Mouse (Mus musculus) CH12.LX (cell line): ENCODE results near the gene Bco1.

Experiments used
- BHLHE40 ChIP-seq: IDR thresholded peaks from 2 replicates; pipeline ENCODE4 v1.6.1; 2011; ENCODE audit warnings: mild to moderate bottlenecking, low read depth, low read length, improper control_type of control experiment
- CHD2 ChIP-seq: IDR thresholded peaks from 2 replicates; pipeline ENCODE4 v1.6.1; 2011; ENCODE audit warnings: low read length, improper control_type of control experiment
- CTCF ChIP-seq, 2 experiments: IDR thresholded peaks in 1 of 2; conservative IDR thresholded peaks in 1 of 2; 2 replicates each; pipeline ENCODE4 v1.5.1; 2011 to 2012; ENCODE audit warnings: low read depth in 2 of 2, low read length in 2 of 2, improper control_type of control experiment in 1 of 2, inconsistent platforms in 1 of 2, mild to moderate bottlenecking in 1 of 2, moderate library complexity in 1 of 2
- MAX ChIP-seq: IDR thresholded peaks from 2 replicates; pipeline ENCODE4 v1.6.1; 2011; ENCODE audit warnings: low read length, improper control_type of control experiment
- MAZ ChIP-seq: IDR thresholded peaks from 2 replicates; pipeline ENCODE4 v1.6.1; 2012; ENCODE audit warnings: low read depth, mild to moderate bottlenecking, inconsistent platforms, low read length, improper control_type of control experiment, moderate library complexity
- POLR2A ChIP-seq: IDR thresholded peaks from 2 replicates; pipeline ENCODE4 v1.6.1; 2011; ENCODE audit warnings: low read depth, mild to moderate bottlenecking, improper control_type of control experiment, low read length
- POLR2AphosphoS2 ChIP-seq: IDR thresholded peaks from 2 replicates; pipeline ENCODE4 v1.6.1; 2011; ENCODE audit warnings: low read depth, low read length, improper control_type of control experiment
- RAD21 ChIP-seq: IDR thresholded peaks from 2 replicates; pipeline ENCODE4 v1.6.1; 2011; ENCODE audit warnings: low read depth, mild to moderate bottlenecking, low read length, improper control_type of control experiment, moderate library complexity
- RCOR1 ChIP-seq: conservative IDR thresholded peaks from 2 replicates; pipeline ENCODE4 v1.6.1; 2012; ENCODE audit warnings: low read depth, mild to moderate bottlenecking, inconsistent platforms, low read length, improper control_type of control experiment

GRCm38 (mm10) chr8:117089802-117090201 lies 5.9 kb upstream of the Bco1 start:
- TF ChIP-seq RAD21 (no peak), POLR2A (no peak), MAZ (no peak), BHLHE40 (no peak), CHD2 (no peak), POLR2AphosphoS2 (no peak), MAX (no peak), RCOR1 (no peak), CTCF (conservative IDR thresholded peaks at IDR 0.05 in 1 of 2, IDR thresholded peaks at IDR 0.05 in 1 of 2; ENCODE audit: low read depth in 2 of 2, low read length in 2 of 2) (no peak)
